Mouse (Mus musculus): ENCODE measurements around the gene Flvcr2. TPM values are rescaled to one million over a fixed set of nuclear protein-coding genes. Genes with fewer than 3 reads are reported as not detected.

Gene Flvcr2
- total RNA-seq, 4 experiments from 2014 or later: 3.3 to 6.3 (median 5.7) TPM

DNA sequence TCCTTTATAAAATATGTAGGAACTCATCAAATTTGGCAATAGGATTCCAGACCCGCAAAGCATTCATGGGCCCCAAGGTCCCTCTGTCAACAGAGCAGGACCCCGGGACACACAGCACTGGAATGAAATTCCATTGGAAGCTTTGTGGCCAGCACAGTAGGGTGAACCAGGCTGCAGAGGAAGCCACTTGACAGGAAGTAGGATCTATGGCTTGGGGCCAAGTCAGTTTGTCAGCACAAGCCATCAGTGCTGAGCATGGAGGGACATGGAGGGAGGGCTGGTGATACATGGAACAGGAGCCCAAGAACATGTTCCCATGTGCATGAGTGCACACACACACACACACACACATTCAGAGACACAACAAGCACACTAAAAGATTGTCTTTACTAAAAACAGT lies 10.1 kb upstream of the Flvcr2 start:
- DNase-seq: no peak

DNA sequence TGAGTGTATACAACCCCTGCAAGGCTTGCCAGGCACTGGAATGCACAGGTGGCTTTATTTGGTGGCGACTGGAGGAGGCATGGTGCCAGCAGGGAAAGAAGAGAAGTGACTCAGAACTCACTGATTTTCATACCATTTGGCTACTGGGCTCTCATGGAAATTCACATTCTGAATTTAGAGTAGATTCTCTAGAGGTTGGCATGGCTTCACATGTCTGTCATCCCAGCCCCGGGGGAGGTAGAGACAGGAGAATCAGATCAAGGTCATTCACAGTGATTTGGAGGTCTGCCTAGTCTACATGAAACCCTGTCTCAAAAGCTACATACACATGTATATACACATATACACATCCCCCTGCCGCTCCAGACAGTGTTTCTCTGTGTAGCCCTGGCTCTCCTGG lies 9.4 kb upstream of the Flvcr2 start:
- DNase-seq: no peak

DNA sequence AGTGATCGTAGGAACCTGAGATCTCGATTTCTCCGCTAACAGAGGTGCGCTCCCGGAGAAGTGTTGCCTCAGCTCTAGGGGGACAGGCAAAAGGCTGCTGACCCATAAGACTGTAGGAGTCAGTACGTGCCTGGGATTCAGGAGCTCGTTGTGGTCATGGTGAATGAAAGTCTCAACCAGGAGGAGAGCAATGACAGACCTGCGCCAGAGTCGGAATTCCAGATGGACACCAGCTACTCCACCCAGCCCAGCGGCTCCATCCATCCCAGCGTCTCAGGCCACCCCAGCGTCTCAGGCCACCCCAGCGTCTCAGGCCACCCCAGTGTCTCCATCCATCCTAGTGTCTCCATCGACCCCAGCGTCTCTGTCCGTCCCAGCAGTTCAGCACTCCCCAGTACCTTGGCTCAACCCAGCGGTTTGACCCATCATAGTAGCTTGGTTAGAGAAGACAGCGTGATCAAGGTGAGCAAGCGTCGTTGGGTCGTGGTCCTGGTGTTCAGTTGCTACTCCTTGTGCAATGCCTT lies 419 bp downstream of the Flvcr2 start:
- no peak for DNase-seq

DNA sequence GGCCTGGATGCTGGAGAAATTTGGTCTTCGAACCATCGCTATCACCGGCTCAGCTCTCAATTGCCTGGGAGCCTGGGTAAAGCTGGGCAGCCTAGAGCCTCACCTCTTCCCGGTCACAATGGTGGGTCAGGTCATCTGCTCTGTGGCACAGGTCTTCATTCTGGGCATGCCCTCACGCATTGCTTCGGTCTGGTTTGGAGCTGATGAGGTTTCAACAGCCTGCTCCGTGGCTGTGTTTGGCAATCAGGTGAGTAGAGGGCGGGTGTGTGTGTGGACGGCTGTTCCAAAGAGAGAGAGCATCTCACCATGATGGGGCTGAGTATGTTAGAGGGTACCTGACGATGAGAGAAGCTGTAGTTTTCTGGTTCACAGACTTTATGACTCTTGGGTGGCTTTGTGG lies 1.0 kb downstream of the Flvcr2 start:
- no peak for DNase-seq

DNA sequence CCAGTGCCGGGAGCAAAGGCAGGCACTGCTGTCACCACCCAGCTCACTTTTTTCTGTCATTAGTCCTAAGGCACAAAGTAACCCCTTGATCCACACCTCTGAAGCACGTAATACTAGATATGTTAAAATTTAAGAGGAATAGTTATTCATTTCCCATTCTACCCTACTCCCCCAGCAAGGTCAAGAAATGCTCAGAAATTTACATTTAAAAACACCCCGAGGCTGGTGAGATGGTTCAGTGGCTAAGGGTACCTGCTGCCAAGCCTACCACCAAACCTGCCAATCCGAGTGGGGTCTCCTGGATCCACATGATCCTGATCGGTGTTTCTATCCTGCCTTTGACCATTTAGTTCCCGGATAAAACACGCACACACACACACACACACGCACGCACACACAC lies 3.5 kb downstream of the Flvcr2 start:
- no peak for DNase-seq

DNA sequence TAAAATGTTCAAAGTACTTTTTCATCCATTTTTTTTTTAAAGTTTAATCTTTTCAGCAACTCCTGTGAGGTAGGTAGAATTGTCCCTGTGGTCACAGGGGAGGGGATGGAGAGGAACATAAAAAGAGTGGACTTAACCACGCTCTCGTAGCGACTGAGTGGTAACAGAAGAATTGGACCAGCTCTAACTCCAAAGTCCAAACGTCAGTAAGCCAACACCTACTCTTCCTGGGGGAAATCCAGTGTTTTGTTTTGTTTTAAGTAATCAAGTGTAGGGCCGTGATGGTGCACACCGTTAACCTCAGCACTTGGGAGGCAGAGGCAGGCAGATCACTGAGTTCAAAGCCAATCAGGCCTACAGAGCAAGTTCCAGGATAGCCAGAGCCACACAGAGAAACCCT lies 5.8 kb downstream of the Flvcr2 start:
- DNase-seq: no peak

DNA sequence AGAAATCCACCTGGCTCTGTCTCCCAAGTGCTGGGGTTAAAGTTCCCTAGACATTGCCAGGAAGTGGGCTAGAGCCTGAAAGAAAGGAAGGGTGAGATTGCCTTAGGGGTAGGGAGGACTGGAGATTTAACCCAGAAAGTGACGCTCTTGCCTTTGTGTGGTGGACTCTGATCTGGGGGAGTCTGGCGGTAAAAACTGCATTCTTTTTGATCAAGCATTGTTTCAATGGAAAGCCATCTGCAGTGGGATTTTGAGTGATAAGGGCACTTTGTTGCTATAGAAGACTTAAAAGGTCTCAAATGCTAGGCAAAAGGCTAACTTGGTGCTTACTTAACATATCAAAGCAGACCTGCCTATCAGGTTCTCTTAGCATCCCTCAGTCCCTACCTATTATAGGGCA lies 6.9 kb downstream of the Flvcr2 start:
- DNase-seq: no peak

DNA sequence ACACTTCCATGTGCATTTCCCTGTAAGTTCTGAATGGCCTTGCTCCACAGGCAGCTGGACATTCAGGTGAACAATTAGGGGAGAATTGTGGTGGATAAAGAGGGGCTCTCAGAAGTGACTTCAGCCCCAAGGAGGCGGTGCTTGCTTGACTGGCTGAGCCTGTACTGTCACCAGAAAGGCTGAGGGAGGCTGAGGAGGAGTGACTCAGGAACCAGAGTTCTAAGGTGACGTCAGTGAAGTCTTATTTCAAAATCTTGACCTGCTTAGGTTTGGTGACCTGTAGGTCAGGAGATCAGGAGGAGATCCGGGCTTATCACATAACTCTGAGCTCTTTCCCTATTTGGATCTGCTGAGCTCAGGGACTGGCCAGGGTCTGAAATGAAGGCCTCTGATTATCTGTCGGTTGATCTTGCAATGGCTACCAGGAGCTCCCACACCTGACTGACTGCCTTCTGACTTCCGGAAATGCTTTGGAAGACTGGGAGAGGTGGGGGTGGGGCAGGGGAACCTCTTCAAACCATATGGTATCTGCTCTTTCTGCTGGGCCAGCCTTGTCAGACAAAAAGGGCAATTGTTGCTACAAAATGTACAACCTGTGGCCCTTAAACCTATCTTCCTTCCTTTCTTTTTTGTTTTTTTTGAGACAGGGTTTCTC lies 8.4 kb downstream of the Flvcr2 start:
- no peak for DNase-seq

DNA sequence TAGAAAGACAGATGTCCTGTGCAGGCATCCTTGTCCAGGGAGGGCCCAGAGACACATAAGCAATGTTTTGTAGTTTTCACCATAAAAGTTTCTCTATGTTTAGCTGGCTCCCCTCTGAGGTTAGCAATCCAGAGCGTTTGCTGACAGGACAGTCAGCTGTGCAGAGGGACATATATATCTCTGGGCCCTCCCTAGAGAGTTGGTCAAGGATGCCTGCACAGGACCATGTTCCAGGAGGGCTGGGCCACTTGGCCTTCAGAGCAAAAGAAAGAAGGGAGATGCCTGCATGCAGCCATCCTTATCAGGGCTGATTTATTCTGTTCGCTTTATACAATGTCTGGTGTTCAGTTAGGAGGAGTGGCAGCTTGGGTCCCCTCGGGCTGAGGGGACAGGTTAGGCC lies 10.1 kb downstream of the Flvcr2 start:
- no peak for DNase-seq

DNA sequence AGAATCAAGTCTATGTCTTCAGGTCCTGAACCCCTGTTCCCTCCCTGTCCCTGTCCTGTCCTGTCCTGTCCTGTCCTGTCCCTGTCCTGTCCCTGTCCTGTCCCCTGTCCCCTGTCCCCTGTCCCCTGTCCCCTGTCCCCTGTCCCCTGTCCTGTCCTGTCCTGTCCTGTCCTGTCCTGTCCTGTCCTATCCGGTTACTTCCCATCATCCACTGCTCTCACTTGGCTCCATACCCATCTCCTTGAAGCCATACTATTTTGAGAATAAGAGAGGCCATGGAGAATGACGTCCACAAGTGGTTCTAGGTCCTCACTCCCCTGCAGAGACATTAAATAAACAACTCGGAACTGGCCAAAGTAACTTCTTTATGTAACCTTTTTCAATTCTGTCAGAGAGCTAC lies 10.7 kb downstream of the Flvcr2 start:
- no peak for DNase-seq

DNA sequence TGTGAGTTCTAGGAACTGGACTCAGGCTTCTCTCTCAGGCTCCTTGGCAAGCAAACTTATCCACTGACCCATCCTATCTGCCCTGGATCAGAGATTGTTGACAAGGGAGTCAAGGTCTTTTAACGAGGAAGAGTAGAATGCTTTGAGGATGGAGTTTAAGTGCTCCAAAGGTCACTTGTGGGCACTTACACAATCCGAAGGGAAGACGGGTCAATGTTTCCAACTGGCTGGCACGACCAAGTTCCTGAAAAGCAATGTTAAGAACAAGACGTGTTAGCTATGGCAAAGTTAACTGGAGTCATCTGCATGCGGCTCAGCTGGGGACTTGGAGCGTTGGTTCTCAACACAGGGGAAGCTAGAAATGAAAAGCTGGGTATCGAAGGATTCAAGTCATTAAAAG lies 12.4 kb downstream of the Flvcr2 start:
- peak; percentile 37 for DNase-seq

DNA sequence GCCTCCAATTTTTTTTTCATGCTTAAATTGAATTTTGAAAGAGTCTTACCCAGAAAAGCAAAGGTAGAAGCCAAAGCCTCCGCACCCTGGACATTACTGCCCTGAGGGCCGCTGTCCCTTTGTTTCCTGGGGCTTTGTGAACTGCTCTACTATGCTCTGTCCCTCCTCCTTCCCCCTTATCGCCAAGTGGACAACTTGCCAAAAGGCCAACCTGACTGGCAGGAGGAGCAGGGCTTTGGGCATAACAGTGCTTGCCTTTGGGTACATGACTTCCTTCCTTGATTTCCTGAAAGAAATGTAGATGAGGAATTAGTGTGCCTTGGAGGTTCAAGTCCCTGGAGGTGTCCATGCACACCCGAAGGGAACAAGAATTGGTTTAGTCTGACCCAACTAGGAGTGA lies 15.1 kb downstream of the Flvcr2 start:
- no peak for DNase-seq

DNA sequence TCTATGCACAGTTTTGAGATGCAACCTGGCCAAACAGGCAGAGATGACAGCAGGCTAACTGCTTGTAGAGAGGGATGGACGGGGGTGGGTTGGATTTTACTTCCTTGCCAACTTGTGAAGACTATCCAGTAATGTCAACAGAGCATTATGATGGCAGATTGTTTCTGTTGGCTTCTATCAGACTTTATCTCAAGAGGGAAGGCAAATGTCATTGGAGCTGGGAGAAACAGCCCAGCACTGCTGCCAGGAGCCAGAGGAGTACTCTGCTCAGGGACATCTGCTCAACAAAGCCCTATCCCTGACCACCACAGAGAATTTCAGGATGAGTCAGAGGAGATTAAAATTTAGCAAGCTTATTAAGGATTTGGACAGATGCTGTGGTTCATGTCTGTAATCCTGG lies 18.3 kb downstream of the Flvcr2 start:
- peak; percentile 34 for DNase-seq

DNA sequence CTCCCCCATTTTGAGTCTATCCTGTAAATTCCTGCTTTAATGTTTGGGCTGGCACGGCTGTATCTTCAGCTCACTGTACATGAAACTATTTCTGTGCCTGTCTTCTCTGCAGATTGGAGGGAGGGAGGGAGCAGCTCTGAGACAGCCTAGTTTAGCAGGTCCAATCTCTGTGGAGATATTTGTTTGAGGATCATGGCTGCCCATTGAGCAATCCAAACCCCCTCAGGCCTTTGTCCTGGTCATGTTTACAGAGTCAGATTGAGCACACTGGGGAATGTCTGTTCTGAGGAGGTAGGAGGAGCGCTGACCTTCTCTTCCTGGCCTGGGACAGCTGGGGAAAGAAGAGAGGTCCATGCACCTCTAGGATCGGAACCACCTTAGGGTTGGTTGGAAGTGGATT lies 19.9 kb downstream of the Flvcr2 start:
- DNase-seq: no peak

DNA sequence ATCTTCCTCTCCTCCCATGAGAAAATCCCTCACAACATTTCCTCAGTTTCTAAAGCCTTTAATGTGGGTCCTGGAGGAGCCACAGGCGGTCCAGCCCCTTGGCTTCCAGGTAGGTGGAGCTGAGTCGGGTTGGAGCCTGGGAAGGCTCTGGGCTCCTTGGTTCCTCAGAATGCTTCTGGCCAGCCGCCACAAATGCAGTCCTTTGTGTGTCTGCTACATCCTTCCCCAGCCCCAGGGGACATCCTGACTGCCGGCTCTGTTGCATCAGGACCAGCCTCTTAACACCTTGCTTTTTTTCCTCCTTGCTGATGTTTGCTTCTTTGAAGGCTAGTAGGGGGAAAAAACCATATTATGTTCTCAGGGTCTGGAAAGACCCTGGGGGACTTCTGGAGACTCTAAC lies 21.4 kb downstream of the Flvcr2 start:
- DNase-seq: no peak

DNA sequence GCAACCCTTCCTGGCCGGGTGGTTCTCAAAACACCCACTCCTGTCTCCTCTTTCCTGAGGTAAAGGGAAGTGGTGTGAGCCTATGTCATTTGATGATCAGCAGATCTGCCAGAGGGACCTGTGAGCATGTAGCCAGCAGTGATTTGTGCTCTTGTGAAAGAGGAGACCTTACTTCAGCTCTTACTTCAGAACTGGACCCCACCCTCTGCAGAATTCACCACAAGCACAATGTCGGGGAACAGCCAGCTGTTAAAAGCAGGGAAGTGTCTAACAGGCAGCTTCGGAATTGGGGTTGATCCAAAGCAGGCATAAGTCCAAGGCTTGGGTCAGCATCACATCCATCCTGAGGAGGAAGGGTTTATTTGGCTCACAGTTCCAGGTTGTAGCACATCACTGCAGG lies 25.0 kb downstream of the Flvcr2 start:
- DNase-seq: no peak

DNA sequence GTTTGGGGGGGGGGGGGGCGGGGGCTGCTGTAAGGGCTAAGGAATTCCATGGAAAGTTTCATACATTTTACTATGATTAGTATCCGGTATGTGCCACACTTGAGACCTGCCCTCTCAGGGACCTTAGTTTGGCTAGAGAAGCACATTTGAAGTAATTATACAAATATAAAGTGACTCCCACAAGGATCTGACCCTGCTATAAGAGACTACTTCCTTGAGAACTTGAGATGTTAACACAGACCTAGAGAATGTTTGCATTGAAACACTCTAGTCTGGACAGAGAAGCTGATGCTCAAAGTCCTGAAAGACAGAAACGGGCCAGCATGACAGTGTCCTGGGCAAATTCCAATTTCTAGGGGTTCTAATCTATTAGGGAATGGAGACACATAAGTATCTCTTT lies 32.6 kb downstream of the Flvcr2 start:
- no peak for DNase-seq

DNA sequence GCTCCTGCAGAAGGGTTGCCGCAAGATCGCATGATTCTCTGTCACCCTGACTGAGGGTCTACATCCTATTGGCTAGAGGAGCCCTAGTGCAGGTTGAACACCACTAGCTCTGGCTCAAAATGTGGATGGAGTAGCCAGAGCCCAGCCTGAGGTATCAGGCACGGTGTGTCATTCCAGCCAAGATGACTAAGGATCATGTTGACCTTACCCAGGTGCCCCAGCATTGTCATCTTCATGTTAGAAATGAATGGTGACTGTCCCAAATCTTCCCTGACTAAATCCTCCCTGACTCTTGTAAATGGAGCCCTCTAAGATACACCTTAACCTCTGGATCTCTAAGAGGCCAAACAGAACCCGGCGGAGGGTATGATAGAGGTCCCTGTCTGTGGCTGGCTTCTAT lies 33.4 kb downstream of the Flvcr2 start:
- DNase-seq: no peak

DNA sequence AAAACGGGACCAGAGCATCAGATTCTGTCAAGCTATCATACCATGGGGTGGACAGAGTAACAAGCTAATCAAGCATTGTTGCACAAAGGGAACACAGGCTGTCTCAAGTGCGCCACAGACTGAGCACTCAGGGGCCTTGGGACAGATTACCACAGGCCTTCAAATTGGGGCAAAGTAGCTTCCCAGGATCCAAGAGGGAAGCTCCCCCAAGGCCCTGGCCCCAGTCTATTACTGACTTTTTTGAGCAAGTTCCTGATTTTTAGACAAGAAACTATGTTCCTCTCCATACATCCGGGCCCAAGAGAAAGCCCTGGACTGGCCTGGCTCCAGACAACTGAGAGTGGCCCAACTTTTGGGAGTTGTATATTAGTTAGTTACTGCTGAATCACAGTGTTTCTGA lies 35.3 kb downstream of the Flvcr2 start:
- DNase-seq: no peak

DNA sequence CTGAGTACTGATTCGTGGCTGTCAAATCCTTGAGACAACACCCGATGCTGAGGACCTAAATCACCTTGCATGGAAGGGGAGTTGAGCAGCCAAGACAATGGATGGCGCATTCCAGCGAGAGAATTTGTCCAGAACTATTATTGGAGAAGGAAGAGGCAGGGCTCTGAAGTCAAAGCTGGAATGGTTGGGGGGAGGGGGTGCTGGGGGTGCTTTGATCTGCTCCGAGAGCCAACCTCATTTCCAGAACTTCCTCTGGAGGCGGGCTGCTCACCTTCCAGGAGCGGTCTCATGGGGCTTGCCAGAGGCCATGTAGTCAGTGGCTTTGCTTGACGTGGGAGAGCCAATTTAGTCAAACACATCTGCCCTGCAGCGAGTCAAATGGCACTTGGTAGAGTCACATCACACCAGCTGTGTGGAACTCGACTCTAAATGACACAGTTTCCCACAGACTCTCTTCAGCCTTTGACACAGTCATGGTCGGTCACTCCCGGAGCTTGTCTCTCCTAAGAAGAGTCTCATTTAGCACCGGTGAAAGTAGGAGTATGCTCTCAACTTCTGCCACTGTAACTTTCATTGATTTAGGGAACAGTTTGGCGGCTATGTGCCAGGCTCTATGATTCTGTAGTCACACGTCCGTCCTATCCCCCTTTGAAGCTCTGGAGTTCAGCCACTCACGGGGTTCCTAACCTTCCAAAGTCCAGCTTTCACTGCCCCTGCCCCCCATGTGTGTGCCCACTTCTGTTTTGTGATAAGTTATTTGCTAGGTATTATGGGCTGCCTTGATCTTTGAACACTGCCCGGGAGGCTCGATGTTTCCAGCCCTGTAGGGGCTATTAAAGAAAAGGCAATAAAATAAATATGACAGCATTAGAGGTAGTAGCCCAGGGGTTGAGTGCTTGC lies 38.8 kb downstream of the Flvcr2 start:
- DNase-seq: no peak

DNA sequence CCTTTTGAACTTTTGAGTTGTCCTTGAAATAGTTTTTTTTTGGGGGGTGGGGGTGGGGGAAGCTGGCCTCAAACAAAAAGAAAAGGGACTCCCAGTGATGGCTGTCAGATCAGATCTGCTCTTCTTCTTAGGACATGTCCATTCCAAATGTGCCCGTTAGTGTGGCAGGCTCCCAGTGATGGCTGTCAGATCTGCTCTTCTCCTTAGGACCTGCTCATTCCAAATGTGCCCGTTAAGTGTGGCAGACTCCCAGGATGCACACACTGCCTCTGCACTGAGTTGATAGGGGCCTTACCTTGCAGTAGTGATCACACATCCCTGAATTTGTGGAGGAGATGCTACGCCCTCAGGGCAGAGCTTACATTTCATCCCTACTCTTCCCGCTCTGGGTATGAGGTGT lies 45.8 kb downstream of the Flvcr2 start:
- no peak for DNase-seq

DNA sequence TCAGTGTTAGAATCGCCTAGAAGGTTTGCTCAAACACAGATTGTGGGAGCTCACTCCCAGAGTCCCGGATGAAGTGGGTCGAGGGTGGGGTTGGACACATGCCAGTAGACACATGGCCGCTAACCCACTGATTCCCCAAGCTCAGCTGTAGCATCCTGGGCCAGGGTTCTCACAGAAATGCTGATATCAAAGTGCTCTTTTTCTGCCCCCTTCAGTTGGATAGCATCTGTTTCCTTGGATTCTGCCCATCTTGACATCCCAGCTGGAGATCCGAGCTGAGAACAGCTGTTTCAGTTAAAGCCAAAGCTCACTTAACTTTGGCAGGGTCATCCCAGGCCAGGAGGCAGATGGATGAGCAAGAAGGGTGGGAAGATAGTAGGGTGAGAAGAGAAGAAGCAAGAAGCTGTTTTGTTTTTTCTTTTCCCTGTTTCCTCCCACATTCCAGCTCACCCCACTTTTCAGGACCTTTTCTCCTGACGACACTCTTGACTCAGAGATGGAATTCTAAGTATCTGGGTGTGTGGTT lies 46.5 kb downstream of the Flvcr2 start:
- no peak for DNase-seq

DNA sequence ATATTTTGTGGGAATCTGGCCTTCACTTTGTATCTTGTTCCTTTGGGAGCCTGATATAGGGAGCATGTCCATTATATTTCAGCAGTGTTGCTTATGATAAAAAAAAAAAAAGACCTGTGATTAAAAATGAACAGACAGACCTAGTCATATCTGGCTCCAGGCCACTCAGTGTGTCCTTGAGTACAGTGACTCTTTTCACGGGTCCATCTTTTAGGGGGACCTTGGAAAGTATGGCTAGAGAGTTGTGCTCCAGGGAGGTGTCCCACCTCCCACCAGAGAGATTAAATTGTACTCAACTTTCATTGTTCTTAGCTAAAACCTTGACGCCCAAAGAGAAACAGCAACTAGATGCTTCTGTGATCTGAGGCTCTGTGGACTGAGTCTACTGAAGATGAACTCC lies 47.8 kb downstream of the Flvcr2 start:
- DNase-seq: no peak

DNA sequence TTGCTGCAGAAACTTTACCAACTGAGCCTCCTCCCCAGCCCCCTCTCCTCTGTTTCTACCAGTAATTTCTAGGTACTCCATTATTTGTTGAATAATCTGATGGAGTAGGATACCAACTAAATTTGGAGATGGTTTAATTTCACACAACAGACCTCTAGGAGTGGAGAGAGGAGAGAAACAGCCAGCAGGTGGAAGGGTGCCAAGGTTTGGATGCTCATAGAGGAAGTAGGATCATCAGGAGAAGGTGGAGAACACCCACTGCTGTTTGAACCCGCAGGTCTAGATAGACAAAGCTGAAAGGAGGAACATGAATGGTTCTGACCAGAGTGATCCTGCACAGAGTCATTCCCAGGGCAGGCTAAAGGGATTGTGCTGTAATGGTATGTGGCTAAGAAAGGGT lies 49.2 kb downstream of the Flvcr2 start:
- no peak for DNase-seq
